Mouse (Mus musculus): ENCODE data around the gene Fat1. TPM values are rescaled to one million over a fixed set of nuclear protein-coding genes. Genes with fewer than 3 reads are reported as not detected.

Fat1 gene
- polyA plus RNA-seq, 1 experiment from 2014 or later: 12.5 TPM

DNA sequence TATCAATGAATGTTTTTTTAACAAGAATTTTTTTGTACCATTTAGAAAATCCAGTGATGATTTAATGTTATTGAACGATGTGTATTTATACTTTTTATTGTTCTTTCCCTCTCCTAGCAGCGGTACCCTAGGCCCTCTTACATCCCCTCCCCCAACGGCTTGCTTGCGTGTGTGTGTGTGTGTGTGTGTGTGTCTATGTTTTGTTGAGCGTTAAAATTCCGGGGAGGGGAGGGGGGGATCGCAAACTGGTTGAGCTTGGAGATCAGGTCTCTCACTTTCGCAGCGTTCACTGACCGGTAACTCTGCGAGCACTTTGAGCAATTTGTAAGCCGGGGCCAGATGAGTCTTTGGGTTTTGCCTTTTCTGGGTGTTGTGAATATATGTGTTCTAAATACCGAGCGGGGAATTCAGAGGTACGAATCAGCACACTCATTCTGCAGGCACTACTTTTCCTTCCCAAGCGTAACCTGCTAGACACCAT lies 1.3 kb downstream of the Fat1 start:
- under 1% methylated on average over 16 of the region's 16 CpGs for WGBS
- H3K27ac ChIP-seq: peak overlapping the region; percentile 96
- no peaks in the 10 kb centered on the region for H3K9me3 ChIP-seq

GRCm38 (mm10) chr8:44937141-44937825 lies 2.0 kb downstream of the Fat1 start:
- Histone ChIP-seq H3K36me3 (peaks cover 12% of the 10 kb centered on the region), H3K27ac (peak overlapping the region; percentile 96), H3K4me3 (peak overlapping the region; percentile 80), H3K27me3 (ENCODE audit: insufficient read depth, poor library complexity, severe bottlenecking) (peaks cover 4% of the 10 kb centered on the region; the same call in 1 of the 2 replicates), H3K4me1 (replicated peaks) (peaks cover 26% of the 10 kb centered on the region), H3K9me3 (no peaks in the 10 kb centered on the region)
- DNase-seq (ENCODE audit: low spot score): peak; percentile 74
- under 1% methylated on average over 34 of the region's 34 CpGs for WGBS

More for the DNA sequence above, 1.3 kb downstream of the Fat1 start:
- Histone ChIP-seq H3K4me1 (replicated peaks) (peaks cover 26% of the 10 kb centered on the region), H3K36me3 (peaks cover 7% of the 10 kb centered on the region), H3K4me3 (peak overlapping the region; percentile 80), H3K27me3 (ENCODE audit: insufficient read depth, poor library complexity, severe bottlenecking) (peaks cover 4% of the 10 kb centered on the region; the same call in 1 of the 2 replicates)
- peak; percentile 65 for DNase-seq (ENCODE audit: low spot score)

GRCm38 (mm10) chr8:44937905-44938642 lies 2.8 kb downstream of the Fat1 start:
- Histone ChIP-seq H3K4me1 (replicated peaks) (peaks cover 31% of the 10 kb centered on the region), H3K4me3 (peak overlapping the region; percentile 80), H3K9me3 (no peaks in the 10 kb centered on the region), H3K36me3 (peaks cover 17% of the 10 kb centered on the region), H3K27me3 (ENCODE audit: insufficient read depth, poor library complexity, severe bottlenecking) (peaks cover 4% of the 10 kb centered on the region; the same call in 1 of the 2 replicates), H3K27ac (peak overlapping the region; percentile 96)
- under 1% methylated on average over 87 of the region's 87 CpGs for WGBS
- peak; percentile 93 for DNase-seq (ENCODE audit: low spot score)

DNA sequence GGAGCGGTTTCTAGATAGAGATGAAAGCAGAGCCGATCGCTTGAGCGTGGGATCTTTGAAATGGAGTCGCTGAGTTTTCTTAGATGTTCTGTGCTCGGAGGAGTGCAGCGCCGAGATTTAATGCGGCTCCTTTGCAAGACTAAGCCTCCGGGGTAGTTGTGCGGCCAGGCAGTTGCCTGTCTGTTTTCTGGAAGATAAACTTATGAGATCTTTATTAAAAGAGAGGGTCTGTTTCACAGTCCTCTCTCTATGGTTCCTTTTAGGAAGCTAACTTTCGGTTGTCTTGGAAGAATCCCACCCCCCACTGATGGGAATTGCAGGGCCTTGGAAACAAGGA lies 3.4 kb downstream of the Fat1 start:
- under 1% methylated on average over 12 of the region's 12 CpGs for WGBS
- Histone ChIP-seq H3K9me3 (no peaks in the 10 kb centered on the region), H3K27ac (peak overlapping the region; percentile 96), H3K4me1 (replicated peaks) (peaks cover 29% of the 10 kb centered on the region), H3K36me3 (peaks cover 21% of the 10 kb centered on the region), H3K27me3 (ENCODE audit: insufficient read depth, poor library complexity, severe bottlenecking) (peaks cover 1% of the 10 kb centered on the region; the same call in 1 of the 2 replicates), H3K4me3 (peak overlapping the region; percentile 80)
- DNase-seq (ENCODE audit: low spot score): no peak

- 95% methylated on average over 4 of the region's 4 CpGs for WGBS
- no peaks in the 10 kb centered on the region for H3K27me3 ChIP-seq (ENCODE audit: insufficient read depth, poor library complexity, severe bottlenecking)
- no peak overlapping the region for H3K4me3 ChIP-seq
- H3K9me3 ChIP-seq: 0 out of 2 replicates have a peak, but pooled peaks cover 5% of the 10 kb centered on the region
- no peak overlapping the region for H3K27ac ChIP-seq
- H3K36me3 ChIP-seq: peaks cover 51% of the 10 kb centered on the region
- DNase-seq (ENCODE audit: low spot score): no peak
- H3K4me1 ChIP-seq (replicated peaks): peaks cover 18% of the 10 kb centered on the region
Observed at GRCm38 (mm10) chr8:44945577-44945976, 10.3 kb downstream of the Fat1 start.

GRCm38 (mm10) chr8:44948597-44948996 lies 13.3 kb downstream of the Fat1 start:
- WGBS: 79% methylated on average over 9 of the region's 9 CpGs
- Histone ChIP-seq H3K4me1 (replicated peaks) (peaks cover 8% of the 10 kb centered on the region), H3K9me3 (peaks cover 19% of the 10 kb centered on the region; the same call in 1 of the 2 replicates), H3K36me3 (peaks cover 60% of the 10 kb centered on the region), H3K27me3 (ENCODE audit: insufficient read depth, poor library complexity, severe bottlenecking) (no peaks in the 10 kb centered on the region), H3K27ac (peak overlapping the region; percentile 25), H3K4me3 (no peak overlapping the region)
- DNase-seq (ENCODE audit: low spot score): no peak

GRCm38 (mm10) chr8:44960455-44960854 lies 25.2 kb downstream of the Fat1 start:
- H3K27me3 ChIP-seq (ENCODE audit: insufficient read depth, poor library complexity, severe bottlenecking): no peaks in the 10 kb centered on the region
- H3K9me3 ChIP-seq: no peaks in the 10 kb centered on the region
- H3K36me3 ChIP-seq: peaks cover 61% of the 10 kb centered on the region
- DNase-seq (ENCODE audit: low spot score): peak; percentile 64
- H3K4me1 ChIP-seq (replicated peaks): peaks cover 57% of the 10 kb centered on the region
- peak overlapping the region; percentile 84 for H3K27ac ChIP-seq
- H3K4me3 ChIP-seq: no peak overlapping the region
- 19% methylated on average over 10 of the region's 10 CpGs for WGBS

GRCm38 (mm10) chr8:44960906-44961305 lies 25.7 kb downstream of the Fat1 start:
- Histone ChIP-seq H3K9me3 (no peaks in the 10 kb centered on the region), H3K36me3 (peaks cover 62% of the 10 kb centered on the region), H3K27ac (peak overlapping the region; percentile 84), H3K4me1 (replicated peaks) (peaks cover 57% of the 10 kb centered on the region), H3K4me3 (no peak overlapping the region), H3K27me3 (ENCODE audit: insufficient read depth, poor library complexity, severe bottlenecking) (no peaks in the 10 kb centered on the region)
- WGBS: 41% methylated on average over 5 of the region's 5 CpGs
- DNase-seq (ENCODE audit: low spot score): peak; percentile 25

- H3K4me1 ChIP-seq (replicated peaks): peaks cover 57% of the 10 kb centered on the region
- no peaks in the 10 kb centered on the region for H3K27me3 ChIP-seq (ENCODE audit: insufficient read depth, poor library complexity, severe bottlenecking)
- no peak for DNase-seq (ENCODE audit: low spot score)
- H3K4me3 ChIP-seq: no peak overlapping the region
- H3K27ac ChIP-seq: no peak overlapping the region
- peaks cover 61% of the 10 kb centered on the region for H3K36me3 ChIP-seq
- H3K9me3 ChIP-seq: no peaks in the 10 kb centered on the region
- 92% methylated on average over 6 of the region's 6 CpGs for WGBS
Observed at GRCm38 (mm10) chr8:44961492-44961891, 26.2 kb downstream of the Fat1 start.

DNA sequence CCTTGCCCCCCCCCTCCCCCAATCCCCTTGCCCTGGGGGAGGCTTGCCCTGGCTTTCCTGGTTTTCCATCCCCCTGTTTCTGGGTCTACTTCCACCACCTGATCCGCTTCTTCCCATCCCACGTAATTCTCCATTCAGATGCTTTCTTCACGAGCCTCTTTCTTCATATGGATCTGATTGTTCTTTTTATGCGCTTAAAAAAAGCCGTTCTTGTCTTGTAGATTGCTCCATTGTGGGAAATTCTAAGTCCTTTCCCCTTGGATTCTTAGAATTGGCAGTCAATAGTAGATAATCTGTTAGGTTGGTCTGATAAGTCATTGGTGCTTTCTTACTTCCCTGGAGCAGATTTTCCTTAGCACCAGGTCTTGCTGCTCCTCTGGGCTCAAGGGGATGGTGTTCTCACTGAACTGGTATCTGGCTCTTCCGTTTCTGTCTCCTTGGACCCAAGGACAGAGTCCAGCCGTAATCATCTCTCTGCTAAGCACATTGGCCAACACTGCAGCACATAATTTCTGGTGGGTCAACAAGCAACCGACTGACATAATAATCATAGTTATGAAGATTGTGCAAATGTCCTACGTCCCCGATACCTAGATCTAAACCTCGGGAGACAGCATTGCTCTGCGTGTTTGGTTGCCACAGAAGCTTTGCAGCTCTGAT lies 27.5 kb downstream of the Fat1 start:
- Histone ChIP-seq H3K4me1 (replicated peaks) (peaks cover 53% of the 10 kb centered on the region), H3K27me3 (ENCODE audit: insufficient read depth, poor library complexity, severe bottlenecking) (no peaks in the 10 kb centered on the region), H3K9me3 (no peaks in the 10 kb centered on the region), H3K27ac (peak overlapping the region; percentile 71), H3K36me3 (peaks cover 54% of the 10 kb centered on the region), H3K4me3 (no peak overlapping the region)
- 79% methylated on average over 12 of the region's 12 CpGs for WGBS
- no peak for DNase-seq (ENCODE audit: low spot score)

GRCm38 (mm10) chr8:44967521-44968039 lies 32.3 kb downstream of the Fat1 start:
- H3K4me1 ChIP-seq (replicated peaks): peaks cover 42% of the 10 kb centered on the region
- H3K4me3 ChIP-seq: no peak overlapping the region
- DNase-seq (ENCODE audit: low spot score): no peak
- H3K27ac ChIP-seq: no peak overlapping the region
- WGBS: 94% methylated on average over 8 of the region's 8 CpGs
- H3K36me3 ChIP-seq: peaks cover 32% of the 10 kb centered on the region
- no peaks in the 10 kb centered on the region for H3K27me3 ChIP-seq (ENCODE audit: insufficient read depth, poor library complexity, severe bottlenecking)
- no peaks in the 10 kb centered on the region for H3K9me3 ChIP-seq

DNA sequence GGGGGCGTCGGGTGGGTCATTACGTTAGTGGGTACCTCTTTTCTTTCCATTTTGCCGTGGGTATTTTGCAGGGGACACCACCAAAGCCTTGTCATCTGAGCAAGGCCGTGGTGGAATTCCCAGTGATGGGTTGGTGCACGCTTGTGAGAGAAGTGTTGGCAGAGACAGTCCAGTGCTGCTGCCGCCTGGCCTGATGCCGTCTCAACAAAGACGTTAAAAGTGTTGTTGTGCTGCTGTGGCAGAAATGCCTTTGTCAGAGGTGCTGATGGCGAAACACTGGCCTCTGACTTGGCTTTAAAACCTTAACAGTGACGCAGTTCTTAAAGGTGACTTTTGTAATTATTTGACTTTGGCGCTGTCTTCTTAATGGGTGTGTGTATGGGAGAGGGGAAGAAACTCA lies 34.8 kb downstream of the Fat1 start:
- Histone ChIP-seq H3K27me3 (ENCODE audit: insufficient read depth, poor library complexity, severe bottlenecking) (no peaks in the 10 kb centered on the region), H3K4me3 (no peak overlapping the region), H3K36me3 (peaks cover 19% of the 10 kb centered on the region), H3K4me1 (replicated peaks) (peaks cover 38% of the 10 kb centered on the region), H3K27ac (no peak overlapping the region), H3K9me3 (no peaks in the 10 kb centered on the region)
- no peak for DNase-seq (ENCODE audit: low spot score)
- WGBS: 28% methylated on average over 12 of the region's 12 CpGs
